Mouse (Mus musculus) frontal cortex, adult 2 months (tissue): ENCODE data around the gene Efnb3. TPM values are rescaled to one million over a fixed set of nuclear protein-coding genes. Genes with fewer than 3 reads are reported as not detected.

Experiments used
- DNase-seq, 2 experiments: peaks; one replicate each; pipeline ENCODE4 v3.0.0; 2022; ENCODE audit warnings: low spot score in 1 of 2; ENCODE audit errors: extremely low spot score in 1 of 2
- polyA plus RNA-seq: library from polyadenylated mRNA; depleted of rRNA; stranded (reverse); fragments of >200 nt; gene quantifications from 2 replicates; pipeline ENCODE4 v1.2.3, GENCODE M21; 2012

Gene Efnb3
- polyA plus RNA-seq, 1 experiment = 78.4 TPM

DNA sequence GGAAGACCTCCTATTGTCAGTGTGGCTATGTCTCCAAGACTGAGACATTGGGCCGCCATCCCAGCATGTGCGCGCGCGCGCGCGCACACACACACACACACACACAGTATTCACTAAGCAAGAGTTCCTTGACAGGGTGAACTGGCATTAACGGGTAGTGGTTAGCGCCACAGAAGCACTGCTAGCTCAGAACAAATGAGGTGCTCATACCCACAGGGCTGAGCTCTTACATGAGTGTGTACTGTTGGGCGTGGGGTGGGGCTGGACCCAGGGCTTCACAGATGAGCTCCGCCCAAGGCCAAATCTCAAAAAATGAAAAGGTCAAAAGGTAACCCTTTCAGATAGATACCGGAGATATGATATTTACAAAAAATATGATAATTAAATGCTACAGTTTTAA is 24.9 kb upstream of the Efnb3 start:
- DNase-seq = no peak

- DNase-seq = no peak
Observed at GRCm38 (mm10) chr11:69584008-69584407, 24.0 kb upstream of the Efnb3 start.

DNA sequence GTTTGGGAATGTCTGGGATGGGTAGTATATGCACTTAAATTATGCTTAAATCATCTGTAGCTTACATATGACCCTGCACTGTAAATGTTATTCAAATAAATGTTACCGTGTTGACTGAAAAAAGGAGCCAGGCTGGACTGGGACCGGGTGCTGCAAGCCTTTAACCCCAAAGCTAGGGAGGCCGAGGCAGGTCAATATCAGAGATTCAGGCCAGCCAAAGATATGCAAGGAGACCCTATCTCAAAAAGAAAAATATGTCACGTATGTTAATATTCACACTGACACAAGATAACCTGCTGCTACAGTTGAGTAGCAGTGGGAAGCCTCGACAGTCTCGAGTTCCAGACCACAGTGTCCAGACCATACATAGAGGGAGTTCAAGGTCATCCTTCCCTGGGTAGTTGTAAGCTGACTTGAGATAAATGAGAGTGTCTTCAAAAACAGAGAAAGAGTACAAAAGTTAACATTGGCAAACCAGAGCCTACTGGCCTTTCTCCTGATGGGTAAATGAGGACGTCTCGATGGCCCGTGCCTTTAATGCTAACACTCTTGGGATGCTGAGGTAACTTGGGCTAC is 22.3 kb upstream of the Efnb3 start:
- no peak for DNase-seq

DNA sequence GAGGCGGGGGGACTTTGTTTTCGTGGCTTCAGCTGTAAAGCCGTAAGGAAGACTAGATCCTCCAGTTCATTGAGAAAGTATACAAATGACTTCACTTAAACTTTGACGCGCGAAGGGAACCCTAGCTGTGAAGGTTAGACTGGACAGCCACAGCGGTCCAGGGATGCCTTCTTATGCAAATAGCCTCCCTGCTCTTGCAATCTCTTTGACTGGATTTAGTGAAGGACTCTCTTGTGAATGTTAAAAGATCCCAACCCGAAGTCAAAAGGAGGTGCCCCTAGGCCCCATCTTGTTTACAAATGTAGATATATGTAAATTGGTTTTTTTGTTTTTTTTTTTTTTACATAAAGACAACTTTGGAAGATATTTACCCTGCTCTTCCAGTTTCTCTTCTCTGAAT is 21.8 kb upstream of the Efnb3 start:
- DNase-seq = no peak

GRCm38 (mm10) chr11:69581147-69581688 is 21.2 kb upstream of the Efnb3 start:
- DNase-seq = peak; percentile 87 to 94

DNA sequence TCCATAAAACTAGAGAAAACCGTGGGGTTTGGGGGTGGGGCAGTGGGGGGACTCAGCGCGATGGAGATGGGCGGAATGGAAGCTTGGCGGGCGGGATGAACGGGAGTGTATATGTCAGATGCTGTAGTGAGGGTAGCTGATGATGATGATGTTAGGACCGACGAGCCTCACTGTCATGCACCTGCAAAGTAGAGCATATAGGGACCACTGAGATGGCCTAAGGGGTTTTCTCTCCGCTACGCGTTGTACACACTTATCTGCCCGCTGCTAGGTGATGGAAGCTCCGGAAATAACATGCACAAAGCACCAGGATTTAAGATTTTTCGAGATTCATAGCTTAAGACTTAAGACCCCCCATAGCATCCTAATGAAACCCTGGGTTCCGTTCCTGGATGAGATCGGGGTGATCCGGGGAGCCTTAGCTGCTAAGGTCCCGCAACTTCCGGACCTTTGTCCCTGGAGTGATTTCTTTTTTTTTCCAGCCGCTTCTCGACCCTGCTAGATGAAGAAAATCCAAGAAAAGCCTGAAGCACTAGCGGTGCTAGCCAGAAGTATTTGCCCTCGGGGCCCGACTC is 20.7 kb upstream of the Efnb3 start:
- no peak for DNase-seq

- DNase-seq = peak; percentile 87 to 94
Observed at GRCm38 (mm10) chr11:69580091-69580514, 20.1 kb upstream of the Efnb3 start, which contains the start of the genes Wrap53 and Trp53. Gene Wrap53, minus strand, starts transcription at chr11:69580255. Gene Trp53, plus strand, starts transcription at chr11:69580359.

DNA sequence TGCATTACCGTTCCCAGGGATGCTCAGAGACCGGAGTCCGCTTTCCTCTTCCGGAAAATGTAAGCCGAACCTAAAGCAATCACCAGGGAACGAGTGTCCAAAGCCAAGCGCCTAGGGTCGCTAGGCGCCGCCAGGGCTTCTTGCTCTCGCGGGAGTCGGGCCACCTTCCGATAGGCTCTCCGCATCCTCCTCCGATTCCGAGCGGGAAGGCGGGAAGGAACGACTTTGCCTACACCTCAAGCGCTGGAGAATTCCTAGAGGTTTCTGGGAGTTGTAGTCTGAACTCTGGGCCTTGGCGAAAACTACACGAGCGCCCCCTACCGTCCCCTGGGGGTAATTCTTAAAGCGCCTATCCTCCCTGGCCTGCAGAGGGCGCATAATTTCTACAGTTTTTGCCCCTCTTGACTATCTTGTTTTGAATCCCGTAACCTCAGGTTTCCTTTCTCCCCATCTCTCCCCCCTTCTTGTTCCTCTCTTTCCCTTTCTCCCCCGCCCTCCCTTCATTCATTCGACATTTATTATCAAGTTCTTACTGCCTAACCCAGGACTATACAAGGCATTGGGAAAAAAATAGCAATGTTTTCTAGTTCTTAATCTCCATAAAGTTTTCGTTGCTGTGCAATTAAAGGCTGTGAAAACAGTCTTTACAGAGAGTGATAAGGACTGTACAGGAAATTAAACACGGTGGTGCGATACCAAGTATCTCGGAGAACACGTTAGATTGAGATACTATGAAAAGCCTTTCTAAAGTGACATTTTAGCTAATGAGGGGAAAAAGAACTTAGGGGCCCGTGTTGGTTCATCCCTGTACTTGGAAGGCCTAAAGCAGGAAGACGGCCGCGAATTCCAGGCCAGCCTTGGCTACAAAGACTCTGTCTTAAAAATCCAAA is 19.4 kb upstream of the Efnb3 start:
- DNase-seq = peak; percentile 96 to 99

GRCm38 (mm10) chr11:69578301-69578700 is 18.3 kb upstream of the Efnb3 start:
- no peak for DNase-seq

- no peak for DNase-seq
Observed at GRCm38 (mm10) chr11:69576307-69576706, 16.3 kb upstream of the Efnb3 start.

DNA sequence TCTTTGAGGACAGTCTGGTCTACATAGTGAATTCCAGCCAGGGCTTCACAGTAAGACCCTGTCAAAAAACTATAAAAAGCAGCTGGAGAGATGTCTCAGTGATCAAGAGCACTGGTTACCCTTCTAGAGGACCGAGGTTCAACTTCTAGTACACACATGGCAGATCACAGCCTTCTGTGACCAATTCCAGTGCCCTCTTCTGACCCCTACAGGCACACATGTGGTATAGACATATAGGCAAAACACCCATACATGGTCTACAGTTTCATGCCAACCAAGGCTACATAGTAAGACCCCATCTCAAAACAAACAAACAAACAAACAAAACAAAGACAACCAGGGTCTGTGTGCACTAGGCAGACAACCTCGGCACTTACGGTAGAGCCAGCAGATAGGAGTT is 15.2 kb upstream of the Efnb3 start:
- DNase-seq = no peak

- DNase-seq = no peak
Observed at GRCm38 (mm10) chr11:69565131-69565530, 5.1 kb upstream of the Efnb3 start.

GRCm38 (mm10) chr11:69564391-69564790 is 4.4 kb upstream of the Efnb3 start:
- DNase-seq = no peak

DNA sequence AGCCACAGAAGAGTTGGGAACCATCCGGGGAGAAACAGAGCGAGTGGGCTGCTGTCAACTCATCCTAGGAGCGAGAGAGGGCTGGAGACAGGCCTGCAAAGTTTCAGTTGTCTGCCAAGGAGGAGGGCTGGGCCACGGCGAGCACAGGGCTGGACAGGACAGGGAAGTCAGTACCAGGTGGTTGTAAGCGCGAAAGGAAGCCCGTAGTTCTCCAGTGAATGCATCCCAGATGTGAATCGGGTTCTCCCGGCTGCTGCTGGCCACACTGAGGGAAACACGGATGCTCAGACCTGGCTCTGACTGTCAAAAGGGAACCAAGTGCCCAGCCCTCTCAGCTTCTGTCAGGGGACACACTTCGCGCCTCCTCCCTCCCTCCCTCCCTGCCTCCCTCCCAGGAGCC is 3.4 kb upstream of the Efnb3 start:
- no peak for DNase-seq

DNA sequence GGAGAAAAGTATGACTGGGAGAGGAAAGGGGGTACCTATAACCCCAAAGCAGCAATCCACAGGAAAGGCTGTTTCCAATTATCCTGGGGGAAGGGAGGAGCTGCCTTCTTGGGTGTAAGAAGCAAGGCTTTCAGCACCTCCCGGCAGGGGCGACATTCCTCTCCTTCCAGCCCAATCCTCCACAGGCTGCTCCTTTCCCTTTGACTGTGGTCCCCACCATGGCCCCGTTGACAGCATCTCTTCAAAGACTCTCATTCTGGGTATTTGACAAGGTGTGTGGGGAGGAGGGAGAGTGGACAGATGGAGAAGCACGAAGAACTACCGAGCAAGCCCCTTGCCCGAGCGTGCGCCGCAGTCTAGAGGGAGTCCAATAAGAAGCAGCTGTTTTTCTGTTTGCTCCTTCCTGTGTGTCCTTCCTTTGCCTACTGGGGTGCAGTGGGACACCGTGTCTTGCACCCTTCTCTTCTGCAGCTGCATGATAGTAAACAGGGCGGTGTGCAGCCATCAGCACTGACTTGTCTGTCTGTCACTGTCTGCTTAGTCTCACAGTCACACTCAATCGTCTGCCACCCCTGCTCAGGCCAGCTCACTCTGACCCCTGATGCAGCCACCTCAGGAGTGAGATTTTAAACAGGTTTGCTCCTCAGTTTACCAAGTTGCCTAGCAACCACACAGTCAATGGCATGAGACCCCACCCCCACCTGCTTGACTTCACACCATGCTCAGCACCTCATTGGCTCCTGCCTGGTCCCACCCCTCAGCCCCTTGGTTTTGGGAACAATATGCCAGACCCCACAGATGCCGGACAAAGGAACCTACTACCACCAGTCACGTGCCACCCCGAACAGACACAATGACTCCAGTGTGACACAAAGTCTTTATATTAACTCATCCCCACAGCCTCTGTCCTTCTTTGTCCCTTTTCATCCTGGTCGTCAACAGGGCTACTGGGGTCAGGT is 1.2 kb upstream of the Efnb3 start:
- no peak for DNase-seq

DNA sequence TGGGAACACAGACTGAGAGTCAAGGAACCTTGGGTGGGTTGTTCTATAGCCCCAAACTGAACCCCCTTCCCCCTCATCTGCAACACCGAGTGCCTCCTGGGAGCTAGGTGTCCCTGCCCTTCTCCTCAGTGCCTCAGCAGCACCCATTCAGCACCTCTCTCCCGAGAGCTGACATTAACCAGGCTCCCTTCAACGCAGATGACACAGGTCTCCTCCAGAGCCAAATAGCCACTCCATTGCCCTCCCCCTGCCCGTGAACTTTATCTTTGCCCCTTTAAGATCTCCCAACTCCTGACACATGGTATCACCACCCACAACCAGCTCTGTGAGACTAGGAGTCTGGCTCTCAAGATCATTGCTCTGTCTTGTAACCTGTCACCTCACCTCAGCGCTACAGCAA is 822 bp downstream of the Efnb3 start:
- DNase-seq = no peak

DNA sequence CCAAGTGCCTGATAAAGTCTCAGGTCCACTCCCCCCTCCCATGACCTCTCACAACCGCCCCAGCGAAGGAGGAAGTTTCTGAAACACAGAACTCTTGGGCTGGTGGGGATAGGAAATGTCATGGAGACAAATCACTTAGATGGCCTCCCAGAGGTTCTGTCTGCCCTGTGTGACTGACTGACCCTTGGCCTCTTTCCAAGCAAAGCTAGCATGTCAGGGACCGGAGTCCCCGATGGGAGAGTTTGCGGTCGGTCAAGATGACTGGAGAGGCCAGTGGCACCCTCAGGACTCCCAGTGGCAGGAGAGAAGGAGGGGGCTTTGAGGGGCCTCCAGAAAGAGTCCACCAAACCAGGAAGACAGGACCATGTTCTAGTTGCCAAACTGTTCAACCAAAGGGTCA is 1.2 kb downstream of the Efnb3 start:
- no peak for DNase-seq

DNA sequence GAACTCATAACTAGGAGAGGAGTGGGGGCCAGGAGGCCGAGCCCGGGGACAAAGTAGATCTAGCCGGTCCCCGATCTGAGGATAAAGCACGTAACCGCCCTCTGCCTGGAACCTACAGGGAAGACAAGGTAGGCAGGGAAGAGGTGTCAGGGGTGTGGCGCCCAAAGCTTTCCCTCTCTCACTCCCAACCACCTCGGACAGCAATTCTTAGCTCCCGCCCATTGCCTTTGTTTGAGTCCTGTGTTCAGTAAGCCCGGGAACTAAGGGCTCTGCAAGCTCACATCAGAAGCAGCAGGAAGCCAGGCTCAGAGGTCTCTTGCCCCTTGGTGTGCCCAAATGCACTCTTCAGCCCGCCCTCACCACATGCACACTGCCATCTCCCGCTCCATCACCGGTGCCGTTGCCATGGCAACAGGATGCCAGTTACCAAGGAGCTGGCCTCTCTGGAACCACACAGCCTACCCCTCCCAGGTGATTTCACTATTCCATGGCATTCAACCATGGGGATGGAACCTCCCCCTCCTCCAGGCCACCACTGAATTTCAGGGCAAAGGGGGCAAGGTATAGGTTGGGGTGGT is 2.5 kb downstream of the Efnb3 start:
- DNase-seq = no peak

DNA sequence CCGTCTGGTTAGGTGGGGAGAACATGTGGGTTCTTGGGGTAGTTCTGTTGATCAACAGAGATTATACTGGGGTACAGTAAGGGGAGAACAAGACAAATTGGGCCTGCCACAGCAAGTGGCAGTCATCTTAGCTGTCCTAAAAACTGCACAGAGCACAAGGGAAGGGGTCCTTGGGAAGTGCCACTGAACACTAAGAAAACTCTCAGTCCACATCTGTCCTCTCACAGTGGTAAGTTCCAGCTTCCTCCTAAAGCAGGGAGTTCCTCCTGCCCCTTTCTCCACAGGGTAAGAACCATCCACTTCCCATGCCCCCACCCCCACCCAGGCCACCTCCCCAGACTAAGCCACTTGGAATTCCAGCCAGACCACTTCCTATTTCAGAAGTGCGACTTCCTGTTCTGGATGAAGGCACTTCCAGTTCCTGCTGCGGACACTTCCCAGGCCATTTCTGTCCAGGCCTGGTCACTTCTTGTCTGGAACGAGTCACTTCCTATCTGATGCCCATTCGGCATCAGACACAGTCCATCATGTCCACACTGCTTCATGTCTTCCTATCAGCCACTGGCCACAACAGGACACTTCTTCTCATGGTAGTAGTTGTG is 5.4 kb downstream of the Efnb3 start:
- DNase-seq = no peak

DNA sequence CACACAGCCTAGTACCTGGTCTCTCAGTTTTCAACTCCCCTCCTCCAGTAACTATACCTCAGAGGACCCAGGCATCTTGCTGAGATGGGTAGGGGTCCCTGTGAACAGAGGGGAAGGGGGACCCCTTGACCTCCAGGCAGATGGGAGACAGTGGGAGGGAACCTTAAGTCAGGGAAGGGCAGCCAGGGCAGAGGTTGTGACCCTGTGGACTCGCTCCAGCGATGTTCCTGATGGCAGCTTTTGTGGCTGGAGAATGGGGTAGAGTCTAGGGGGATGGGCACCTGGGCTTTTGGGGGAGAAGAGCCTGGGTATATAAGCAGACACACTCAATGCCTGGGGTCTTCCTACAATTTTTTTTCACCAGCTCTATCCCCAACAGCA is 6.7 kb downstream of the Efnb3 start:
- no peak for DNase-seq
